Mouse (Mus musculus): ENCODE data around the gene Ros1.

The Ros1 gene

GRCm38 (mm10) chr10:52194957-52195852 lies at the start of gene Ros1:
Gene Ros1, minus strand, starts transcription at chr10:52195244.
- DNase-seq, result no peak

GRCm38 (mm10) chr10:52242680-52243323 lies 47.8 kb upstream of the Ros1 start:
- no peak for DNase-seq

- DNase-seq, result no peak
Measured at GRCm38 (mm10) chr10:52242015-52242414, 47.0 kb upstream of the Ros1 start.

- DNase-seq, result no peak
Measured at GRCm38 (mm10) chr10:52235461-52235860, 40.4 kb upstream of the Ros1 start.

GRCm38 (mm10) chr10:52234654-52234981 lies 39.6 kb upstream of the Ros1 start:
- no peak for DNase-seq

- no peak for DNase-seq
Measured at GRCm38 (mm10) chr10:52233969-52234653, 39.1 kb upstream of the Ros1 start.

- peak; percentile 48 for DNase-seq
Measured at GRCm38 (mm10) chr10:52233301-52233968, 38.4 kb upstream of the Ros1 start, which contains the start of gene Dcbld1. Gene Dcbld1, plus strand, starts transcription at chr10:52233619.

- DNase-seq, result no peak
Measured at GRCm38 (mm10) chr10:52232196-52233176, 37.4 kb upstream of the Ros1 start.

- DNase-seq, result no peak
Measured at GRCm38 (mm10) chr10:52219600-52219999, 24.6 kb upstream of the Ros1 start.

- DNase-seq, result peak; percentile 10
Measured at GRCm38 (mm10) chr10:52217564-52217934, 22.5 kb upstream of the Ros1 start.

- no peak for DNase-seq
Measured at GRCm38 (mm10) chr10:52216797-52217563, 21.9 kb upstream of the Ros1 start.

GRCm38 (mm10) chr10:52215267-52215818 lies 20.3 kb upstream of the Ros1 start:
- no peak for DNase-seq

GRCm38 (mm10) chr10:52204006-52204405 lies 9.0 kb upstream of the Ros1 start:
- DNase-seq, result no peak

- no peak for DNase-seq
Measured at GRCm38 (mm10) chr10:52185900-52186299, 9.1 kb downstream of the Ros1 start.

GRCm38 (mm10) chr10:52182878-52183277 lies 12.2 kb downstream of the Ros1 start:
- DNase-seq, result no peak

GRCm38 (mm10) chr10:52174376-52174775 lies 20.7 kb downstream of the Ros1 start:
- DNase-seq, result no peak

GRCm38 (mm10) chr10:52170489-52170888 lies 24.6 kb downstream of the Ros1 start:
- DNase-seq, result no peak

- DNase-seq, result no peak
Measured at GRCm38 (mm10) chr10:52169841-52170240, 25.2 kb downstream of the Ros1 start.

- DNase-seq, result no peak
Measured at GRCm38 (mm10) chr10:52165376-52165775, 29.7 kb downstream of the Ros1 start.

- DNase-seq, result no peak
Measured at GRCm38 (mm10) chr10:52160604-52161003, 34.4 kb downstream of the Ros1 start.

- DNase-seq, result no peak
Measured at GRCm38 (mm10) chr10:52159704-52160103, 35.3 kb downstream of the Ros1 start.

Data from layer of hippocampus, adult 9-11 months (tissue).